Mouse (Mus musculus) gastrocnemius, postnatal 10 days (tissue): ENCODE measurements around the gene Olfr164. TPM values are rescaled to one million over a fixed set of nuclear protein-coding genes. Genes with fewer than 3 reads are reported as not detected.

ENCODE experiments used
- DNase-seq: peaks from one replicate; pipeline ENCODE4 v3.0.0; 2021; ENCODE audit warnings: mixed read lengths
- long read RNA-seq, 2 experiments: library from polyadenylated mRNA; stranded (forward); transcript quantifications; one replicate each; pipeline ENCODE4 v2.0.0; 2021
- microRNA-seq, 2 experiments: library from miRNA; unstranded; fragments of <30 nt; microRNA quantifications; one replicate each; pipeline ENCODE4 v1.2.0; 2021
- total RNA-seq, 2 experiments: library from RNA; stranded (reverse); gene quantifications; 2 replicates each; pipeline ENCODE4 v1.2.3; 2021

The Olfr164 gene
- not detected for total RNA-seq
- long read RNA-seq, experiment 1 = 0 reads
- long read RNA-seq, experiment 2 = 0 reads

GRCm38 (mm10) chr16:19313964-19314363 is at the start of gene Olfr164:
Gene Olfr164 (minus strand): TSS chr16:19314064.
- no peak for DNase-seq

DNA sequence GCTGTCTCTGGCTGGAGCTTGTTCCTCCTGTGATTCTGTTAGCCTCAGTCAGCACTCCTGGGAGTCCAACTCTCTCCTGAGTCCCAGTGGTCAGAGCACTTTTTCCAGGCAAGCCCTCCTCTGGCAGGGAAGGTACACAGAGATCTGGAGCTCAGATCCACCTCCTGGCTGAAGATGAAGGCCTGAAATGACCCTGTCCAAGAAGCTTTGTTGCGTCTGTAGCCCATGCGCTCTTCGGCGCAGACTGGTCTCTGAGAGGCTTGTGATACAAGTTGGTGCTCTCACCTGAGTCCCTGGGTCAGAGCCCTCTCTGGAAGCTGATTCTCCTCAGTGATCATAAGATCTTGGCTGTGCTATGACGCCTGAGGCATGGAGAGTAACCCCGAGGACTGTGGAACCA is 35.2 kb upstream of the Olfr164 start:
- DNase-seq = no peak

- no peak for DNase-seq
Observed at GRCm38 (mm10) chr16:19263235-19263634, 50.6 kb downstream of the Olfr164 start.

DNA sequence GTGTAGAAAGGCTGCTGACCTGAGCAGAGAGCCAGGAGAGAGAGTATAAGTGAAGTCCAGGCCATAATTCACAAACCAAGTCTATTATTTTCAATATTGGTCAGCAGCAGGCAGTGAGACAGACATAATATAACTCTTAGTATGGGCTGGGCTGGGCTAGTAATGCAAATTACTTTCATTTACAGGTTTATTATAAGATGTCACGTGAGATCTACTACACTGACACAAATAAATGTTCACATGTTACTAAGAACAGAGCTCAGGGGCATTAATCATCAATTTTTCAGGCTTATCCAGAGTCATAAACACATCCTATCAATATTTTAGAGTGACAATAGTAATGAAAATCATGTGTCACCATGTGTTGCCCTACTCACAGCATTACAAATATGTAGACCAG is 53.1 kb downstream of the Olfr164 start:
- DNase-seq = no peak

- DNase-seq = no peak
Observed at GRCm38 (mm10) chr16:19245835-19246234, 68.0 kb downstream of the Olfr164 start.

DNA sequence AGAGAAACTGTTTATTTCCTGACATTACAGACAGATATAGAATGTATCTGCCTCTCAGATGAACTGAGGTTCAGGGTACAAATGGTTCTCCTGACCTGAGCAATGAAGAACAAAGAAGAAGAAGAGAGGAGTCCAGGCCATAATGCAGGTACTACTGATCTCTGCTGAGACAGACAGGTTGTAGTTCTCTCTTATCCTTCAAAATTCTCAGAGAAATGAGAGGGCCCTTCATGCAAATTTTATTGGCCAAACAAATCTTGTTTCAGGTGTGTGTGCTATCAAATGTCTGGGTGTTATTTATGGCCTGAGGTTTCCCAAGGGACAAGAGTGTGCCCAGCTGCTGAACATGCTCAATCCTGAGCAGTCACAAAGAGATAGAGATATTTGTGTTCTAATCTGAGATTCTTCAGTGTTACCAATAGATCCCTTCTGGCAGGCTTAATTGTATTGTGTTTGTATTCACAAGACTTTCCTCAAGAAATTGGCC is 72.3 kb downstream of the Olfr164 start:
- no peak for DNase-seq

- DNase-seq = no peak
Observed at GRCm38 (mm10) chr16:19240792-19241538, 72.9 kb downstream of the Olfr164 start.

GRCm38 (mm10) chr16:19236719-19237118 is 77.1 kb downstream of the Olfr164 start:
- peak; percentile 2 for DNase-seq

Small RNAs within 50 kb of the gene (microRNA-seq; reads per million reads assigned to microRNA genes)
- 0 reads per million in 2 experiments for gene Gm23612

Other genes starting within 250 kb of the Olfr164 start
- not detected for gene Olfr165, start 109.1 kb upstream of the Olfr164 start, total RNA-seq
- gene Olfr166, start 169.6 kb upstream of the Olfr164 start, total RNA-seq = not detected
- gene Olfr167, start 208.2 kb upstream of the Olfr164 start, total RNA-seq = not detected
- gene Olfr168, start 221.5 kb upstream of the Olfr164 start, total RNA-seq = not detected